Mouse (Mus musculus) telencephalon, adult 2 months (tissue): ENCODE data around the gene Gnl3l.
A peak's percentile ranks its signal among the peaks of the same experiment; 100 is the strongest.

Experiments
- DNase-seq: peaks from one replicate; pipeline ENCODE4 v3.0.0-alpha.2; 2011; ENCODE audit warnings: low read depth, low spot score

Gnl3l gene

DNA sequence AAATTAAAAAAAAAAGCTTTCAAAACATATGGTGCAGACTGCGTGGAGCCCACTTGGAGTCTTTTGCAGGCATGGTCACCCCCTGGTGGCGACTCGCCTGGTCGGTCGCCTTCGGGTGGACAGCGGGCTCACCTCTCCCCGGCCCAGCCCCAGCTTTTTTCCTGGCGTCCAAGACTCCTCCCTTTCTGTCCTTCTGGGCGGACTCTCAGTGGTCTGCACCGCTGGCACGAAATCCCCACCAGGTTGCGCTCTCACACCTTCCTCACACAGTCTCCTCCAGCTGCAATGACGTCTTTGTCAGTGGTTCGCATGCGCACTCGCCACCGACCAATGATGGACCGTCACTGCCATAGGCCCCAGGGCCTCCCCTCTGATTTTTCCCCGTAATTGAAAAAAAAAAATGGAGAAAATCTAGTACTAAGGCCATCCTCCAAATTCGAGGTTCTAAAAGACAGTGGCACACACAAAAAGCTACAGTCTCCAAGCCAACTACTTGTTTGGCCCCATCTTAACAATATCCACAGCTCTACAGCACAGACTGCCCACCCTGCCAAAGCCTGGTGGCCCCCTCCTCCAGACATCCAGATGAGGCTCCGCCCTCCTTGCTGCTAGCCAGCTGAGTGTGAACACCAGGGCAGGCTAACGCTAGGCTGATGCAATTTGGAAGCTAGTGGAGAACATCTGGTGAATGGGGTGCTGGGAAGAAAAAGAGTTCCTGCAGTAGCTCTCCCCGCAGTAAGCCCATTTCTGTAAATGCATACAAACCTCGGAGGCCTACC is 60.4 kb downstream of the Gnl3l start:
- peak; percentile 32 for DNase-seq

DNA sequence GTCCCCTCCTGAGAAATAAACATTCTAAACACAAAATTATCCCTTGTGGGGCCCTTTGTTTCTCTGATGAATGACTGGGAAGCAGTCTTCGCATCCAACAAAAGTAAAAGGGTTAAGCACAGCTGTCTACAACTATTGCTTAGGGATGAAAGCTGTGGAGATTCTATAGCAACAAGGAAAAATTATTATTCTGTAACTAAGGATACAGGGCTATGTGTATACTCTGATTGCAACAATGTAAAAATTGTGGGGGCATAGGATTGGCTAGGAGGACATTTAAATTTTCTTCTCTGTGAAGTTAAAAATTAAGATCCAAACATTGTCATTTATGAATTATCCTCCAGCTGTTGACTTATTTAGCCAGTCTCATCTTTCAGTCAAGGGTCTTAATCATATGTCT is 61.1 kb downstream of the Gnl3l start:
- no peak for DNase-seq

DNA sequence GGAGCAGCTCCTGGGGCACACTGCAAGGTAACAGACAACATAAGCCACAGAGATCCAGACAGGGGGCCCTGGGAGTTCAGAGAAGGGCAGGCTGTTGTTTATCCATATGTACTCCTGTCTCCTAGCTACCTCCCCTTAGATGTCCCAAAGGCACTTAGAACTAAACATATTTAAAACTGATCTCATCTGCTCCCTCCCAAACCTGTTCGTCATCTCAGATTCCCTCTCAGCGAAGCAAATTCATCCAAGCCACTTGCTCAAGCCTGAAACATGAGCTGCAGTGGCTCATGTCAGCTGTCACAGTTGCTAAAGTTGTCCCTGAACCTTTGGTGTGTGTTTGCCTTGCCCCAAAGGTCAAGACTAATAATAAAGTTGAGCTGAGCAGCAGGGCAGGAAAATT is 61.7 kb downstream of the Gnl3l start:
- DNase-seq = no peak

DNA sequence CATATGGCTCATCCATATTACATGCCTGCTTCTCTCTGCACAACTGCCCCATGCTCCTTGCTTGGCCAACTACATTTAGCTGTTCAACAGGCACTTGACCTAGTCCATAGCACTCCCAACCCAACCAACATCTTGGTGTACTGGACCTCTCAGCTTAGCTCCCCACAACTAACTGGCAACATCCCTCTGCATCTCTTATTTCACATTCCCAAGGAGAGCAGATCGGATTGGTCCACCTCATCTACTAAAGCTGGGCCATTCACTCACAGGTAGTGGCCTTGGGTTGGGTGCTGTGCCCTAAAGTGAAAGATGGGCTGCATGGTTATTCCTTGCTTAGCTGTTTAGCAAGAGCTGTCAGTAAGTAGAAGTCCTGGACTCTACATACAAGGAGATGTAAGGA is 62.4 kb downstream of the Gnl3l start:
- DNase-seq = no peak
